Mouse (Mus musculus) left cerebral cortex, adult 2 months (tissue): Measurements from ENCODE around the gene Flii. TPM values are rescaled to one million over a fixed set of nuclear protein-coding genes. Genes with fewer than 3 reads are reported as not detected.

Source experiments
- DNase-seq, 2 experiments: peaks; one replicate each; pipeline ENCODE4 v3.0.0; 2021 to 2022; ENCODE audit warnings: low spot score in 2 of 2, mixed read lengths in 1 of 2; ENCODE audit errors: extremely low spot score in 1 of 2
- H3K27ac ChIP-seq: fragments of 200-600 bp; 2 replicates; pipeline ENCODE4 v1.8.1; 2022
- H3K4me3 ChIP-seq: fragments of 200-600 bp; 2 replicates; pipeline ENCODE4 v1.8.1; 2022
- CTCF ChIP-seq: fragments of 200-600 bp; IDR thresholded peaks from 2 replicates; pipeline ENCODE4 v1.8.1; 2022; ENCODE audit warnings: antibody characterized with exemption, mild to moderate bottlenecking, moderate library complexity
- intact Hi-C: fragments of 180-260 bp; cut with DNase I; formaldehyde crosslinking; loops from one replicate; pipeline ENCODE4 v1.15.1; 2025
- total RNA-seq, 2 experiments: library from RNA; stranded (reverse); gene quantifications; 2 replicates each; pipeline ENCODE4 v1.2.3; 2021

The Flii gene
- total RNA-seq, 2 experiments from 2014 or later: 65.0 to 65.3 TPM

- intact Hi-C loops: no loop called here
- H3K27ac ChIP-seq: no peak overlapping the region
- TF ChIP-seq CTCF: no peak
- no peak for DNase-seq
- H3K4me3 ChIP-seq: no peak overlapping the region
Measured at GRCm38 (mm10) chr11:60740321-60740720, 13.3 kb upstream of the Flii start.

- no peak for TF ChIP-seq CTCF
- no peak for DNase-seq
- Histone ChIP-seq H3K4me3 (no peak overlapping the region), H3K27ac (no peak overlapping the region)
- intact Hi-C loops: no loop called here
Measured at GRCm38 (mm10) chr11:60737450-60737849, 10.4 kb upstream of the Flii start.

- no peak for DNase-seq
- TF ChIP-seq CTCF: no peak
- intact Hi-C loops: no loop called here
Measured at GRCm38 (mm10) chr11:60736491-60736890, 9.4 kb upstream of the Flii start.

GRCm38 (mm10) chr11:60735191-60735590, 8.1 kb upstream of the Flii start:
- Histone ChIP-seq H3K4me3 (no peak overlapping the region), H3K27ac (no peak overlapping the region)
- DNase-seq: no peak
- peak; percentile 23 for TF ChIP-seq CTCF
- intact Hi-C loops: no loop called here

More at GRCm38 (mm10) chr11:60736491-60736890, 9.4 kb upstream of the Flii start:
- no peak overlapping the region for H3K4me3 ChIP-seq
- H3K27ac ChIP-seq: no peak overlapping the region

- H3K4me3 ChIP-seq: no peak overlapping the region
- H3K27ac ChIP-seq: no peak overlapping the region
- TF ChIP-seq CTCF: no peak
- intact Hi-C loops: no loop called here
- DNase-seq: no peak
Measured at GRCm38 (mm10) chr11:60734206-60734605, 7.1 kb upstream of the Flii start.

- intact Hi-C loops: no loop called here
- no peak for DNase-seq
- H3K27ac ChIP-seq: no peak overlapping the region
- H3K4me3 ChIP-seq: no peak overlapping the region
- no peak for TF ChIP-seq CTCF
Measured at GRCm38 (mm10) chr11:60731251-60731650, 4.2 kb upstream of the Flii start.

- H3K27ac ChIP-seq: no peak overlapping the region
- peak in 1 of 2 experiments; percentile 9 for DNase-seq
- intact Hi-C loops: no loop called here
- TF ChIP-seq CTCF: no peak
- no peak overlapping the region for H3K4me3 ChIP-seq
Measured at GRCm38 (mm10) chr11:60730169-60730568, 3.1 kb upstream of the Flii start.

- peak overlapping the region; percentile 87 for H3K4me3 ChIP-seq
- intact Hi-C loops: loop anchor here (2.0 kb wide), 1 partner anchor 28 kb away; no protein-coding TSS in a partner anchor
- TF ChIP-seq CTCF: no peak
- DNase-seq: peak in 1 of 2 experiments; percentile 12
- peak overlapping the region; percentile 82; the same call in 1 of the 2 replicates for H3K27ac ChIP-seq
Measured at GRCm38 (mm10) chr11:60729217-60729641, 2.2 kb upstream of the Flii start.

- no peak for TF ChIP-seq CTCF
- Histone ChIP-seq H3K27ac (peak within 1 kb of the TSS; percentile 82), H3K4me3 (peak within 1 kb of the TSS; percentile 87)
- intact Hi-C loops: loop anchor here (2.0 kb wide), 1 partner anchor 28 kb away; no protein-coding TSS in a partner anchor
- peak; percentile 92 to 94 for DNase-seq
Measured at GRCm38 (mm10) chr11:60728260-60728761, 1.2 kb upstream of the Flii start, which contains the start of gene Mief2. TSS of gene Mief2 (plus strand) at chr11:60728398.

GRCm38 (mm10) chr11:60727392-60728140, 503 bp upstream of the Flii start:
- DNase-seq: peak in 1 of 2 experiments; percentile 17
- TF ChIP-seq CTCF: no peak
- H3K4me3 ChIP-seq: peak overlapping the region; percentile 87
- peak overlapping the region; percentile 82 for H3K27ac ChIP-seq
- intact Hi-C loops: loop anchor here (2.0 kb wide), 1 partner anchor 27 kb away; no protein-coding TSS in a partner anchor

- no peak for DNase-seq
- no peak for TF ChIP-seq CTCF
- intact Hi-C loops: no loop called here
Measured at GRCm38 (mm10) chr11:60719263-60719662, 7.8 kb downstream of the Flii start.

GRCm38 (mm10) chr11:60715833-60716232, 11.2 kb downstream of the Flii start:
- intact Hi-C loops: no loop called here
- H3K4me3 ChIP-seq: no peak overlapping the region
- no peak for TF ChIP-seq CTCF
- no peak for DNase-seq
- H3K27ac ChIP-seq: no peak overlapping the region

More at GRCm38 (mm10) chr11:60719263-60719662, 7.8 kb downstream of the Flii start:
- Histone ChIP-seq H3K4me3 (no peak overlapping the region), H3K27ac (no peak overlapping the region)
